Mouse (Mus musculus): ENCODE measurements at regions not wholly inside any gene's neighbourhood (a gene's known extent, or its start where the extent isn't known, plus 50 kb on each side); places are given as distances from the start of the nearest gene placed in this dataset.

GRCm38 (mm10) chr4:30776816-30777442, 1187.0 kb upstream of the Map3k7 start:
- DNase-seq (ENCODE audit: low read depth in 3 of 3, low spot score in 3 of 3) (no peak), ATAC-seq (ENCODE audit: insufficient read depth) (no peak)
- no peaks in the 10 kb centered on the region for H3K27me3 ChIP-seq (ENCODE audit: control insufficient read depth, insufficient read depth, low read length)
- H3K9me3 ChIP-seq (ENCODE audit: control insufficient read depth, low read length), result no peaks in the 10 kb centered on the region
- no peak overlapping the region for H3K4me2 ChIP-seq (ENCODE audit: low read depth)
- 53% methylated on average over 2 of the region's 2 CpGs for WGBS (ENCODE audit: insufficient replicate concordance)
- H3K4me1 ChIP-seq (replicated peaks; ENCODE audit: control insufficient read depth in 2 of 2, insufficient read depth in 2 of 2, low read length in 1 of 2), result no peaks in the 10 kb centered on the region
- TF ChIP-seq CTCF (IDR thresholded peaks at IDR 0.05; ENCODE audit: low read depth), result no peak
- TF ChIP-seq EP300 (IDR thresholded peaks at IDR 0.05; ENCODE audit: low read depth), result no peak
- H3K36me3 ChIP-seq (replicated peaks; ENCODE audit: control insufficient read depth, insufficient read depth, low read depth), result no peaks in the 10 kb centered on the region
- H3K4me3 ChIP-seq (ENCODE audit: insufficient read depth in 1 of 2, low read depth in 2 of 2, low read length in 2 of 2), result no peak overlapping the region
- no peak overlapping the region for H3K27ac ChIP-seq
- no peak overlapping the region for H3K9ac ChIP-seq (replicated peaks)

DNA sequence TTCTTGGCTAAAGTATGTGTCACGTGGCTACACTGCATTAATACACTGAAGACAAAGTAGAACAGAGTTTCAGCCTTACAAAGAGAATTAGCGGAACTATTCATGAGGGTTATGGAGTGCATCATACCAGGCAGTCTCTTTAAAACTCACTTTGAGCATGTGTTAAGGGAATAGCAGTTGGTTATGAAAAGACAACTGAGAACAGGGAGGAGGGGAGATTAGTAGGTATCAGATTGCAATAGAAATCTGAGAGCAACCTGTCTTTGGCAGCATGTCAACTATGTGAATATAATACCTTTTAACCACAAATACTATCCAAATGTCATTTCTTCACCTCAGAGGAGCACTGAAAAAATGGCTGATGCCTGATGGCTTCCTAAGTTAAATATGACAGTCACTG, 1182.2 kb upstream of the Map3k7 start:
- H3K27ac ChIP-seq, result no peak overlapping the region
- TF ChIP-seq CTCF (IDR thresholded peaks at IDR 0.05; ENCODE audit: low read depth) (no peak), EP300 (IDR thresholded peaks at IDR 0.05; ENCODE audit: low read depth) (no peak)
- no peaks in the 10 kb centered on the region for H3K9me3 ChIP-seq (ENCODE audit: control insufficient read depth, low read length)
- no peaks in the 10 kb centered on the region for H3K27me3 ChIP-seq (ENCODE audit: control insufficient read depth, insufficient read depth, low read length)
- no peaks in the 10 kb centered on the region for H3K36me3 ChIP-seq (replicated peaks; ENCODE audit: control insufficient read depth, insufficient read depth, low read depth)
- DNase-seq (ENCODE audit: low read depth in 3 of 3, low spot score in 3 of 3) (no peak), ATAC-seq (ENCODE audit: insufficient read depth) (no peak)
- H3K9ac ChIP-seq (replicated peaks), result no peak overlapping the region
- H3K4me2 ChIP-seq (ENCODE audit: low read depth), result no peak overlapping the region
- no peaks in the 10 kb centered on the region for H3K4me1 ChIP-seq (replicated peaks; ENCODE audit: control insufficient read depth in 2 of 2, insufficient read depth in 2 of 2, low read length in 1 of 2)
- WGBS (ENCODE audit: insufficient replicate concordance), result 57% methylated on average over 2 of the region's 2 CpGs
- no peak overlapping the region for H3K4me3 ChIP-seq (ENCODE audit: insufficient read depth in 1 of 2, low read depth in 2 of 2, low read length in 2 of 2)

DNA sequence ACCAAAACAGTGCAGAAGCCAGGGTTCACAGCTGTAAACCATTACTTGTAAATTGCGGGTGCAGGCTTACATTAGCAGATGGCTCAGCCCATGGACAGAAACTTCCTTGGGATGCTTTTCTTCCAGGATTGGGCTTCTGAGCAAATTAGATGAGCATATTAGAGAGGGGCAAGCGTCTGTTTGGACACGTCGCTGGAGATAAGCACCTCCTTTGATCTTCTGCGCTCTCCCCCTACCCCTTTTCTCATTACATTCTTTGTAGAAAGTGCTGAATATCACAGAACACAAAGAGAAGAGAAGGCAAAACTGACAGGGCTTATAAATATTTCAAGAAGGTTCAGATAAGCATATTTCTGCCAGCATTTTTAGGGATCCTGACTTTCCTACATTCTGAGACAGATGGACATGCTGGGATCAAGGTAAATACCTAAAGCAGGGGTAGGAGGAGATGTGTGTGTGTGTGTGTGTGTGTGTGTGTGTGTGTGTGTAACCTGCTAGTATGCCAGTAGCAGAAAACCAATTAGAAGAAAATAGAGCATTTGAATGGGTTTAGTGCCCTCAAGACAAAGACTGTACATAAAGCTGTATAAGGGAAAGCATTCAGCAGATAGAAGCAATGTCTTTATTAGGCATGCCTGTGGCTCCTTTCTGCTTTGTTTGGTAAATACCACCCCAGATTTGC, 1173.8 kb upstream of the Map3k7 start:
- H3K27me3 ChIP-seq (ENCODE audit: control insufficient read depth, insufficient read depth, low read length), result no peaks in the 10 kb centered on the region
- no peak for TF ChIP-seq EP300 (IDR thresholded peaks at IDR 0.05; ENCODE audit: low read depth)
- no peak for TF ChIP-seq CTCF (IDR thresholded peaks at IDR 0.05; ENCODE audit: low read depth)
- H3K27ac ChIP-seq, result no peak overlapping the region
- H3K4me2 ChIP-seq (ENCODE audit: low read depth), result no peak overlapping the region
- H3K4me3 ChIP-seq (ENCODE audit: insufficient read depth in 1 of 2, low read depth in 2 of 2, low read length in 2 of 2), result no peak overlapping the region
- no peaks in the 10 kb centered on the region for H3K36me3 ChIP-seq (replicated peaks; ENCODE audit: control insufficient read depth, insufficient read depth, low read depth)
- H3K9ac ChIP-seq (replicated peaks), result no peak overlapping the region
- no peak for DNase-seq (ENCODE audit: low read depth in 3 of 3, low spot score in 3 of 3)
- 56% methylated on average over 5 of the region's 5 CpGs for WGBS (ENCODE audit: insufficient replicate concordance)
- H3K9me3 ChIP-seq (ENCODE audit: control insufficient read depth, low read length), result no peaks in the 10 kb centered on the region
- ATAC-seq (ENCODE audit: insufficient read depth), result no peak
- H3K4me1 ChIP-seq (replicated peaks; ENCODE audit: control insufficient read depth in 2 of 2, insufficient read depth in 2 of 2, low read length in 1 of 2), result no peaks in the 10 kb centered on the region

- ATAC-seq (ENCODE audit: insufficient read depth) (no peak), DNase-seq (ENCODE audit: low read depth in 3 of 3, low spot score in 3 of 3) (no peak)
- Histone ChIP-seq H3K4me1 (replicated peaks; ENCODE audit: control insufficient read depth in 2 of 2, insufficient read depth in 2 of 2, low read length in 1 of 2) (no peaks in the 10 kb centered on the region), H3K27ac (no peak overlapping the region), H3K4me2 (ENCODE audit: low read depth) (no peak overlapping the region), H3K9ac (replicated peaks) (no peak overlapping the region), H3K4me3 (ENCODE audit: insufficient read depth in 1 of 2, low read depth in 2 of 2, low read length in 2 of 2) (no peak overlapping the region), H3K27me3 (ENCODE audit: control insufficient read depth, insufficient read depth, low read length) (no peaks in the 10 kb centered on the region), H3K36me3 (replicated peaks; ENCODE audit: control insufficient read depth, insufficient read depth, low read depth) (no peaks in the 10 kb centered on the region), H3K9me3 (ENCODE audit: control insufficient read depth, low read length) (no peaks in the 10 kb centered on the region)
- TF ChIP-seq CTCF (IDR thresholded peaks at IDR 0.05; ENCODE audit: low read depth), result no peak
- TF ChIP-seq EP300 (IDR thresholded peaks at IDR 0.05; ENCODE audit: low read depth), result no peak
Measured at GRCm38 (mm10) chr4:30809798-30810197, 1154.1 kb upstream of the Map3k7 start.

DNA sequence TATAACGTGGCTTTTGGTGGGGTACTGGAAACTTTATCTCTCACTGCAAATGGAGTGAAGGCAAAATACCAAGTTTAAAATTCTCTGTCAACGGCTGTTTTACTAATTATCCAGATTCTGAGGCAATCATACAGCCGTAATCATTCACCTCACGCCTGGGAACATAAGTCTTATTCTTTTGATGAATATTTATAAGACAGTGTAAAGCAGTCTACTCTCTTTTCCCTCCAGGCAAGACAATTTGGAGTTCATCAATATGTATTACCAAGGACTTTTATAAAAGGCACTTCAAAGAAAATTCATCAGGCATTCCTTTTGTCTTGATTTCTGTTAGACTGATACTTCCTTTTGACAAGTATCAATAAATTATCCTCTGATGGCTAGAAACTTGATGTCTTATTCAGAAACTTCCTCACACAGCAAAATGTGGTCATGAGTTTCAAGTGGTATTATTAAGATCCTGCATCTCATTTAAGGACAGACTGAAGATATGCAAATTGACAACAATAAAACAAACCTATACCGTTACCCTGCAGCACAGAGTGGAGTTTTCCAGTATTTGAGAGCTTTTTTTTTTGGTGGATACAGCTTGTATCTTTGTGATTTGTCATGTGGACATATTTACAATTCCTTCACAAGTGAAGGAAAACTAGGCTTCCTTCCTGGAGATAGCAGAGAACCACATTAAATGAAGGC, 1108.4 kb upstream of the Map3k7 start:
- TF ChIP-seq EP300 (IDR thresholded peaks at IDR 0.05; ENCODE audit: low read depth), result no peak
- TF ChIP-seq CTCF (IDR thresholded peaks at IDR 0.05; ENCODE audit: low read depth), result no peak
- Histone ChIP-seq H3K27me3 (ENCODE audit: control insufficient read depth, insufficient read depth, low read length) (no peaks in the 10 kb centered on the region), H3K4me2 (ENCODE audit: low read depth) (no peak overlapping the region), H3K4me3 (ENCODE audit: insufficient read depth in 1 of 2, low read depth in 2 of 2, low read length in 2 of 2) (no peak overlapping the region), H3K9ac (replicated peaks) (no peak overlapping the region), H3K4me1 (replicated peaks; ENCODE audit: control insufficient read depth in 2 of 2, insufficient read depth in 2 of 2, low read length in 1 of 2) (no peaks in the 10 kb centered on the region), H3K36me3 (replicated peaks; ENCODE audit: control insufficient read depth, insufficient read depth, low read depth) (no peaks in the 10 kb centered on the region), H3K9me3 (ENCODE audit: control insufficient read depth, low read length) (no peaks in the 10 kb centered on the region), H3K27ac (no peak overlapping the region)
- WGBS (ENCODE audit: insufficient replicate concordance), result 51% methylated on average over 5 of the region's 5 CpGs
- DNase-seq (ENCODE audit: low read depth in 3 of 3, low spot score in 3 of 3) (no peak), ATAC-seq (ENCODE audit: insufficient read depth) (no peak)
